Mouse (Mus musculus) hindbrain, postnatal 0 days (tissue): ENCODE results near the gene Zfp653. TPM values are rescaled to one million over a fixed set of nuclear protein-coding genes. Genes with fewer than 3 reads are reported as not detected.

ENCODE experiments used
- ATAC-seq: fragments of 200-750 bp; cut with Nextera tagmentation; 2 replicates; pipeline ENCODE4 v1.8.0; 2017; ENCODE audit warnings: mild to moderate bottlenecking, moderate TSS enrichment, moderate library complexity
- DNase-seq: peaks from one replicate; pipeline ENCODE4 v3.0.0-alpha.2; 2015; ENCODE audit warnings: low spot score
- H3K27ac ChIP-seq: fragments of 300-500 bp; sonication (generic); 2 replicates; pipeline ENCODE4 v1.5.1; 2014; ENCODE audit warnings: mild to moderate bottlenecking
- H3K27me3 ChIP-seq: fragments of 300-500 bp; sonication (generic); 2 replicates; pipeline ENCODE4 v1.6.1; 2014; ENCODE audit warnings: low read length, mixed read lengths; ENCODE audit not compliant: insufficient read depth
- H3K36me3 ChIP-seq: fragments of 300-500 bp; sonication (generic); 2 replicates; pipeline ENCODE4 v1.6.1; 2014; ENCODE audit warnings: low read length, mixed read lengths; ENCODE audit not compliant: insufficient read depth
- H3K4me1 ChIP-seq: fragments of 300-500 bp; sonication (generic); 2 replicates; pipeline ENCODE4 v1.6.1; 2014; ENCODE audit warnings: antibody characterized with exemption, low read length, mixed read lengths; ENCODE audit not compliant: insufficient read depth
- H3K4me2 ChIP-seq: fragments of 300-500 bp; sonication (generic); 2 replicates; pipeline ENCODE4 v1.6.1; 2014; ENCODE audit warnings: low read depth, mild to moderate bottlenecking, low read length, moderate library complexity, mixed read lengths
- H3K4me3 ChIP-seq: fragments of 300-500 bp; sonication (generic); 2 replicates; pipeline ENCODE4 v1.5.1; 2014; ENCODE audit warnings: low read length
- H3K9ac ChIP-seq: fragments of 300-500 bp; sonication (generic); replicated peaks from 2 replicates; pipeline ENCODE4 v1.6.1; 2014; ENCODE audit warnings: mild to moderate bottlenecking, low read length, moderate library complexity, mixed read lengths
- H3K9me3 ChIP-seq: fragments of 300-500 bp; sonication (generic); 2 replicates; pipeline ENCODE4 v1.6.1; 2016; ENCODE audit warnings: low read length, mixed read lengths
- CTCF ChIP-seq: IDR thresholded peaks from 2 replicates; pipeline ENCODE4 v1.5.1; 2016; ENCODE audit warnings: antibody characterized with exemption, control low read depth, low read depth
- WGBS: fragments of 180-500 bp; shearing (Covaris S2); extraction: QIAGEN DNeasy Blood & Tissue Kit; methylation state at CpG from one replicate; pipeline ENCODE4 v1.1.7; 2014; 5-methylcytosine and 5-hydroxymethylcytosine counted together
- polyA plus RNA-seq: library from polyadenylated mRNA; unstranded; fragments of >200 nt; fragmentation: Nextera tagmentation; extraction: Ambion mirVana; gene quantifications from 2 replicates; pipeline ENCODE4 v1.2.1, GENCODE M21; 2015
- total RNA-seq: library from RNA; depleted of rRNA; stranded (reverse); fragments of >200 nt; gene quantifications from 2 replicates; pipeline ENCODE4 v1.2.3, GENCODE M21; 2014

Gene Zfp653
- total and polyA plus RNA-seq, 2 experiments from 2014 or later, result 13.2 to 28.8 TPM

DNA sequence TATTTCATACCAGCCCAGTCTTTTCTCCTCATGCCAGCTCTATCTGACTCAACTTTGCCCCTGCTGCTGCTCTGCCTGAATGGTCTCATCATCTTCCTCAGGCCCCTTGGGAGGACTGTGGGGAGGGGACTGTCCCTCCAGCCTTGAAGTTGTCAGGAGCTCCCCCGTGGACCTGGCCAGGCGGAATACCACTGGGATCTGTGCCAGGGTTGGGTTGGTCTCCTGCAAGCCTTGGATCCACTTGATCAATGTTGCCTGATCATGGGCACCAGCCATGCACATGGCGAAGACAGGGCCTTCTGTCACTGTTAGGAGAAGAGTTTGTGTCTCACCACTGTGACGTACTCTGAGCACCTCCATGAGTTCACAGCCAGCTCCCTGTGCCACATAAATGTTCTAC lies 1.1 kb upstream of the Zfp653 start:
- DNase-seq (no peak), ATAC-seq (no peak)
- Histone ChIP-seq H3K4me3 (no peak overlapping the region), H3K4me2 (no peak overlapping the region), H3K9ac (no peak overlapping the region), H3K27me3 (no peaks in the 10 kb centered on the region), H3K4me1 (peaks cover 5% of the 10 kb centered on the region), H3K36me3 (peaks cover 27% of the 10 kb centered on the region), H3K27ac (no peak overlapping the region), H3K9me3 (no peaks in the 10 kb centered on the region)
- no peak for TF ChIP-seq CTCF
- 87% methylated on average over 4 of the region's 4 CpGs for WGBS

DNA sequence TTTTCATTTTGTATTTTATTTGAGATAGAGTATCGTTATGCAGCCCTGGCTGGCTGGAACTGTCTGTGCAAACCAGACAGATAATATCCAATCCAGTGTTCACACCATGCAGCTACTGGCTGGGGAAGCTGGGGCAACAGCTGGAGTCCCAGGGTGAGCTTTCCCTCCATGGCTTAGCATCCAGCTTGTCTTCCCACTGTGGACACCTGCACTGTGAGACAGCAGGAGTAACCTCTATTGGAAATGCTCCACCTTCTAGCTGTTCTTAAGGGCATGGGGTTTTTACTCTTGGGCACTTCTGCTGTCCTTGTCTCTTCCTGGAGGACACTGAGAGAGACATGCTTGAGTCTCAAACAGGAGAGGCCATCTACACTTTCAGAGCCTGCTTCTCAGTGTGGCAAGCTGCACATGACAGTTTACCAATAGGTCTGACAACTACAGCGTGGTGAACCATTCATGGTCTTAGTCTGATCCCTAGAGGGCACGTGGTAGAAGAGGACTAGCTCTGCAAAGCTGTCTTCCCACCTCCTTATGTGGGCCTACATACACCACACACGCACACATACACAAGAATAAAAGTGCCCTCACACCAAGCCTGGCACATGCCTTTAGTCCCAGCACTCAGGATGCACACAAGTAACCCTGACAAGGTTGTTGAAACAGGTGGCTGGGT lies 1.2 kb downstream of the Zfp653 start:
- peak overlapping the region; percentile 90 for H3K4me3 ChIP-seq
- peak overlapping the region; percentile 66 for H3K4me2 ChIP-seq
- 62% methylated on average over 4 of the region's 4 CpGs for WGBS
- H3K4me1 ChIP-seq, result peaks cover 5% of the 10 kb centered on the region
- peaks cover 29% of the 10 kb centered on the region for H3K36me3 ChIP-seq
- no peak for TF ChIP-seq CTCF
- no peaks in the 10 kb centered on the region for H3K27me3 ChIP-seq
- ATAC-seq, result peak; percentile 8; the same call in 1 of the 2 replicates
- peak overlapping the region; percentile 92 for H3K9ac ChIP-seq
- H3K27ac ChIP-seq, result peak overlapping the region; percentile 98
- H3K9me3 ChIP-seq, result no peaks in the 10 kb centered on the region
- DNase-seq, result no peak

DNA sequence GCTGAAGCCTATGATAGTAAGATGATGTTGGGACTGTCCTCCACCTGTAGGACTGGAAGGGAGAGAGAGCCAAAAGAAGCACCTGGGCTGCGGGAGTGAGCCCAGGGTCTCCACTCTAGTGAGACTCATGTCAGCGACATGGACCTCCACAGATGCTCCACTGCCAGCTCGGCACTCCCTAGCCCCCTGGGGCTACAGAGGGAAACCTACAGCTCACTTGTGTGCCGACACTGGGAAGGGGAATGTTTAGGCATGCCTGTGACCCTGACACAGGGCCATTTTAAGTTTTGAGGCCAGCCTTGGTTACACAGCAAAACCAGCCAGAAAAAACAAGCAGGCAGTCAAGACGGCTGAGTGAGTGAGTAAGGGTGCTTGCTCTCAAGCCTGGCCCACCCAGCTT lies 4.0 kb downstream of the Zfp653 start:
- WGBS, result 75% methylated on average over 5 of the region's 5 CpGs
- no peak for TF ChIP-seq CTCF
- DNase-seq, result no peak
- H3K36me3 ChIP-seq, result peaks cover 34% of the 10 kb centered on the region
- no peak overlapping the region for H3K4me3 ChIP-seq
- no peak overlapping the region for H3K9ac ChIP-seq
- H3K4me2 ChIP-seq, result no peak overlapping the region
- ATAC-seq, result no peak
- H3K27me3 ChIP-seq, result no peaks in the 10 kb centered on the region
- peaks cover 5% of the 10 kb centered on the region for H3K4me1 ChIP-seq
- no peaks in the 10 kb centered on the region for H3K9me3 ChIP-seq
- no peak overlapping the region for H3K27ac ChIP-seq

DNA sequence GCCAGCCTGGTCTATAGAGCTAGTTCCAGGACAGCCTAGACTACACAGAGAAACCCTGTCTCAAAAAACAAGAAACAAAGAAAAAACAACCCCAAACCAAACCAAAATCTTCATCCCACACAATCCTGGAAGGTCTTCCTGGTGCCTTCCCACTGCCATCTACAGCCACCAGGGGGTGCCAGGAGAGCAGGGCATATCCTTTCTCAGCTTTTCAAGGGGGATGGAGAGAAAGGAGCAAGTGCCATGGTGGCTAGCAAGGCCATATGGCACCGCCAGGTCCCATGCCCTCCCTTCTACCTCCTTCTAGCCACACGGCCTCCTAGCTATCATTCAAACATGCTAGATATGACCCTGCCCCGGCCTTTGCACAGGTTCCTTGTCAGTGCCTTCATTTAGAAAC lies 4.7 kb downstream of the Zfp653 start:
- H3K27ac ChIP-seq, result no peak overlapping the region
- no peak overlapping the region for H3K9ac ChIP-seq
- no peak overlapping the region for H3K4me3 ChIP-seq
- peaks cover 35% of the 10 kb centered on the region for H3K36me3 ChIP-seq
- WGBS, result 61% methylated on average over 3 of the region's 3 CpGs
- H3K27me3 ChIP-seq, result no peaks in the 10 kb centered on the region
- ATAC-seq, result no peak
- H3K9me3 ChIP-seq, result no peaks in the 10 kb centered on the region
- peaks cover 5% of the 10 kb centered on the region for H3K4me1 ChIP-seq
- peak; percentile 43 for DNase-seq
- TF ChIP-seq CTCF, result peak; percentile 80
- H3K4me2 ChIP-seq, result no peak overlapping the region

DNA sequence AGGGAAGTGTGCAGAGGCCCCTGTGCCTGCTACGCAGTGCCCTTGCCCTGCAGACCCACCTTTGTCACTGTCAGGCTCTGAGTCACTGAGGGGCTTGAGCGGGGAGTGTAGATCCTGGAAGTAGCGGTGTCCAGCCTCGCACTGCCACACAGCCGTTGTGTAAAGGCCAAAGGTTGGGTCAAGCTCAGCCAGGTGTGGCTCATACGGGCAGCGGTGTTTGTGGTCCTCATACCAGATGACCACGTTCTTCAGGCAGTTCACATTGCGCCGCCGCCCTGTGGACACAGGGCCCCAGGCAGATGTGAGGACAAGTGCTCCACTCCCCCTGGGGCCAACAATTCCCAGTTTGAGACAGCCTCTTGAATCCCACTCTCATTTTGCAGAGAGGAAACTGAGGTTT lies 5.5 kb downstream of the Zfp653 start:
- Histone ChIP-seq H3K27ac (no peak overlapping the region), H3K4me1 (peaks cover 5% of the 10 kb centered on the region), H3K36me3 (peaks cover 41% of the 10 kb centered on the region), H3K4me3 (no peak overlapping the region), H3K9ac (no peak overlapping the region), H3K27me3 (no peaks in the 10 kb centered on the region), H3K4me2 (no peak overlapping the region), H3K9me3 (no peaks in the 10 kb centered on the region)
- WGBS, result 98% methylated on average over 11 of the region's 11 CpGs
- TF ChIP-seq CTCF, result no peak
- DNase-seq, result no peak
- no peak for ATAC-seq

DNA sequence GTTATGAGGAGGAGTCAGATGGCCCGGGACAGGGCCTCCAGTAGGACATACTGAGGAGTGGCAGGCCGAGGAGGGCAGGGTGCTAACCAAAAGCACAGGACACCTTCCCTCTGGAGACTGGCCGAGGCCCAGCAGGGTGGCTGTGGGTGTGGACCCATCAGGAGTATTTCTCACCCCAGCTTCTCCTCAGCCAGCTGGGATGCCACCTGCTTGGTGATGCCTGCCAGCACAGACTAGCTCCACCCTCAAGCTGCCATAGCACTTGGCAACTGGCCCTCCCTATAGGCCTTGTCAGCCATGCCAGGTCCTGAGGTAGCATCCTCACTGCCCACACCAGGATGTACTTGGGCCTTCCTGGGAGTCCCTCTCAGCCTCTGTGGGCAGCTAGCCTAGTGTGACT lies 6.8 kb downstream of the Zfp653 start:
- no peaks in the 10 kb centered on the region for H3K4me1 ChIP-seq
- ATAC-seq (no peak), DNase-seq (peak; percentile 38)
- H3K9me3 ChIP-seq, result no peaks in the 10 kb centered on the region
- H3K4me3 ChIP-seq, result no peak overlapping the region
- no peak for TF ChIP-seq CTCF
- no peak overlapping the region for H3K9ac ChIP-seq
- H3K36me3 ChIP-seq, result peaks cover 46% of the 10 kb centered on the region
- H3K27ac ChIP-seq, result no peak overlapping the region
- no peaks in the 10 kb centered on the region for H3K27me3 ChIP-seq
- H3K4me2 ChIP-seq, result no peak overlapping the region
- WGBS, result 75% methylated on average over 3 of the region's 3 CpGs

DNA sequence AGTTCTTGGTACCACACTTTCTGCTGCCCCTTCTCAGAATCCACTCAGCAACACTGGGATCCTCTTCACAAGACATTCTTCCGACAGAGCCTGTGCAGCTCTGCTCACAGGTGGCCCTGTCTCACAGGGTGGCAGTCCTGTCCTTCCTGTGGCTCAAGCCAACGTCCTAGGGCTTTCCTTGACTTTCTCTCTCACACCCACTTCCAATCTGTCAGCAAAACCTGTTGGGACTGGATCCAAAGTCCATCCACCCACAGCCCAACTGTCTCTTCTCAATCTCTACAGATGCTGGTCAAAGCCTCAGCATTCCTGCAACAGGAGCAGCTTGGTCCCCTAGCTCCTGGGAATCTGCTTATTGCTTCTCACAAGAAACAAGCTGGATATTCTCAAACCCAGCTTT lies 9.8 kb downstream of the Zfp653 start:
- Histone ChIP-seq H3K9me3 (no peaks in the 10 kb centered on the region), H3K27me3 (no peaks in the 10 kb centered on the region), H3K27ac (no peak overlapping the region), H3K4me3 (no peak overlapping the region), H3K4me1 (no peaks in the 10 kb centered on the region), H3K36me3 (peaks cover 50% of the 10 kb centered on the region), H3K9ac (no peak overlapping the region), H3K4me2 (no peak overlapping the region)
- DNase-seq (no peak), ATAC-seq (no peak)
- 76% methylated on average over 2 of the region's 2 CpGs for WGBS
- no peak for TF ChIP-seq CTCF
